In the genomic region with DNA sequence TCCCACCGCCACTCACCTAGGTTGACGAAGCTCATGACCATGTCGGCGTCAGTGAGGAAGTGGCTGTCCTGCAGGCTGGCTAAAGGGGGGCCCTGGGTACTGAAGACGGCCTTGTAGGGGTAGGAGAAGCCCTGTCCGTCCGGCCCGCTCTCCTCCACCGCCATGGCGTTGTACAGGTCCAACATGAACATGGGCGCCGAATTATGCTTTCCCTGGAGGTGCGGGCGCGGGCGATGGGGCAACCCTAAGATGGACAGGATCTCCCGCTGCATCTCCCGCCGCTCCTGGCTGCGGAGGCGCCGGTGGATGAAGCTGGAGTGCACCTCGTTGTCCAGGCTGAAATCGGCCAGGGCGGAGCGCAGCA, we compare ENCODE assay signal across 9 mouse cellular contexts. TPM values are rescaled to one million over a fixed set of nuclear protein-coding genes. Genes with fewer than 3 reads are reported as not detected.
DNase-seq lines count a peak whose midpoint lies in the region; ATAC-seq and TF ChIP-seq lines count a peak whose summit lies in the region.
"Had no signal": no experiment of that assay in that cellular context is flagged by ENCODE, and none has a peak within 500 bp of the region (broad histone marks: within the 10 kb centered on the region; RNA-seq: fewer than 3 reads in every experiment).

No protein-coding gene starts in this region.

- WGBS in lung, embryonic 14.5 days, result under 1% methylated on average over 26 of the region's 26 CpGs
- under 1% methylated on average over 26 of the region's 26 CpGs for WGBS in forebrain, embryonic 12.5 days
- under 1% methylated on average over 24 of the region's 26 CpGs for WGBS in kidney, postnatal 0 days
- under 1% methylated on average over 26 of the region's 26 CpGs for WGBS in neural tube, embryonic 14.5 days

- intact Hi-C loops in left cerebral cortex, postnatal 14 days (cut with DNase I), result loop anchor here (5.0 kb wide), 1 partner anchor 47 kb away; no protein-coding TSS in a partner anchor
- intact Hi-C loops in left cerebral cortex, postnatal 10 days (cut with DNase I), result no loop called here

- H3K27me3 ChIP-seq in lung, embryonic 14.5 days (ENCODE audit: insufficient read depth, low read length), result peaks cover 34% of the 10 kb centered on the region
- H3K27me3 ChIP-seq in forebrain, embryonic 12.5 days, result peaks cover 98% of the 10 kb centered on the region
- H3K27me3 ChIP-seq in kidney, postnatal 0 days (ENCODE audit: insufficient read depth, low read length), result 0 out of 2 replicates have a peak, but pooled peaks cover 5% of the 10 kb centered on the region
- peaks cover 40% of the 10 kb centered on the region for H3K27me3 ChIP-seq in neural tube, embryonic 14.5 days (ENCODE audit: control insufficient read depth, insufficient read depth, low read length)

- DNase-seq in lung, embryonic 14.5 days, result no peak
- DNase-seq in lung, postnatal 36 days, result no peak
- no peak for DNase-seq in kidney, postnatal 0 days (ENCODE audit: low spot score)
- DNase-seq in left cerebral cortex, postnatal 14 days (ENCODE audit: low spot score in 2 of 2), result no peak
- no peak for DNase-seq in left cerebral cortex, postnatal 10 days (ENCODE audit: extremely low spot score in 1 of 2, low spot score in 2 of 2)

- no peaks in the 10 kb centered on the region for H3K36me3 ChIP-seq in lung, embryonic 14.5 days (ENCODE audit: insufficient read depth)
- no peaks in the 10 kb centered on the region for H3K36me3 ChIP-seq in forebrain, embryonic 12.5 days (replicated peaks)
- H3K36me3 ChIP-seq in kidney, postnatal 0 days (ENCODE audit: insufficient read depth, low read length), result no peaks in the 10 kb centered on the region
- H3K36me3 ChIP-seq in neural tube, embryonic 14.5 days (ENCODE audit: control insufficient read depth, insufficient read depth, low read length), result no peaks in the 10 kb centered on the region

- TF ChIP-seq CTCF in lung, embryonic 14.5 days (IDR thresholded peaks at IDR 0.05; ENCODE audit: low read depth), result no peak
- TF ChIP-seq CTCF in kidney, postnatal 0 days (IDR thresholded peaks at IDR 0.05; ENCODE audit: low read depth), result no peak

- no peaks in the 10 kb centered on the region for H3K9me3 ChIP-seq in lung, embryonic 14.5 days (ENCODE audit: low read depth, low read length)
- H3K9me3 ChIP-seq in forebrain, embryonic 12.5 days, result no peaks in the 10 kb centered on the region
- no peaks in the 10 kb centered on the region for H3K9me3 ChIP-seq in kidney, postnatal 0 days (replicated peaks; ENCODE audit: low read length)
- H3K9me3 ChIP-seq in neural tube, embryonic 14.5 days (ENCODE audit: control insufficient read depth, low read length), result no peaks in the 10 kb centered on the region

- peak overlapping the region; percentile 100 for H3K4me2 ChIP-seq in lung, embryonic 14.5 days
- H3K4me2 ChIP-seq in forebrain, embryonic 12.5 days, result peak overlapping the region; percentile 72
- H3K4me2 ChIP-seq in kidney, postnatal 0 days (ENCODE audit: low read length), result peak overlapping the region; percentile 95
- peak overlapping the region; percentile 94 for H3K4me2 ChIP-seq in neural tube, embryonic 14.5 days (ENCODE audit: low read depth, low read length)

- ATAC-seq in lung, embryonic 14.5 days (ENCODE audit: insufficient read depth), result peak; percentile 8; the same call in 1 of the 2 replicates
- ATAC-seq in forebrain, embryonic 12.5 days (ENCODE audit: low FRiP score), result peak; percentile 14; the same call in 1 of the 2 replicates
- 0 out of 2 replicates have a peak, but pooled peaks have one; percentile 5 for ATAC-seq in kidney, postnatal 0 days (replicated peaks; ENCODE audit: low FRiP score, low read depth)
- no peak for ATAC-seq in neural tube, embryonic 14.5 days (ENCODE audit: low read depth)
- no peak for ATAC-seq in frontal cortex, adult (ENCODE audit: low TSS enrichment)

- peak overlapping the region; percentile 88 for H3K27ac ChIP-seq in lung, embryonic 14.5 days (ENCODE audit: low read depth)
- H3K27ac ChIP-seq in forebrain, embryonic 12.5 days, result peak overlapping the region; percentile 75
- H3K27ac ChIP-seq in kidney, postnatal 0 days, result peak overlapping the region; percentile 95
- no peak overlapping the region for H3K27ac ChIP-seq in neural tube, embryonic 14.5 days (ENCODE audit: low read depth, low read length)

- H3K9ac ChIP-seq in lung, embryonic 14.5 days, result peak overlapping the region; percentile 57
- peak overlapping the region; percentile 56 for H3K9ac ChIP-seq in forebrain, embryonic 12.5 days
- H3K9ac ChIP-seq in kidney, postnatal 0 days (ENCODE audit: low read depth, low read length), result peak overlapping the region; percentile 80
- H3K9ac ChIP-seq in neural tube, embryonic 14.5 days (replicated peaks; ENCODE audit: low read depth, low read length), result peak overlapping the region; percentile 51

- H3K4me1 ChIP-seq in lung, embryonic 14.5 days (ENCODE audit: insufficient read depth), result peaks cover 20% of the 10 kb centered on the region
- peaks cover 65% of the 10 kb centered on the region for H3K4me1 ChIP-seq in forebrain, embryonic 12.5 days
- peaks cover 28% of the 10 kb centered on the region for H3K4me1 ChIP-seq in kidney, postnatal 0 days (replicated peaks; ENCODE audit: insufficient read depth, low read length)
- H3K4me1 ChIP-seq in neural tube, embryonic 14.5 days (ENCODE audit: control insufficient read depth, insufficient read depth, low read length), result peaks cover 38% of the 10 kb centered on the region

- H3K4me3 ChIP-seq in lung, embryonic 14.5 days (ENCODE audit: low read depth, low read length), result peak overlapping the region; percentile 58
- peak overlapping the region; percentile 49 for H3K4me3 ChIP-seq in forebrain, embryonic 12.5 days (replicated peaks)
- peak overlapping the region; percentile 67 for H3K4me3 ChIP-seq in kidney, postnatal 0 days (replicated peaks; ENCODE audit: low read depth, low read length)
- peak overlapping the region; percentile 39 for H3K4me3 ChIP-seq in neural tube, embryonic 14.5 days (ENCODE audit: low read depth, low read length)

RNA-seq across cellular contexts. Expression of a gene that starts 0.5 kb away (rescaled TPM):
- 9.6 and 10.7 TPM in 2 replicates for polyA plus RNA-seq in lung, embryonic 14.5 days (2014; fragmentation: Nextera tagmentation; extraction: Ambion mirVana)
- 9.5 and 13.2 TPM in 2 replicates for polyA plus RNA-seq in forebrain, embryonic 12.5 days (2016; fragmentation: Nextera tagmentation; extraction: Ambion mirVana)
- 33.7 and 35.8 TPM in 2 replicates for polyA plus RNA-seq in kidney, postnatal 0 days (2015; fragmentation: Nextera tagmentation; extraction: Ambion mirVana)
- polyA plus RNA-seq in neural tube, embryonic 14.5 days (2014; fragmentation: Nextera tagmentation; extraction: Ambion mirVana), result 5.8 and 19.1 TPM in 2 replicates
- 10 to 100 TPM; 11.9 to 12.1 TPM for total RNA-seq in left cerebral cortex, postnatal 14 days (2021)
- total RNA-seq in left cerebral cortex, postnatal 10 days (2021), result 10 to 100 TPM; 10.3 to 10.7 TPM

RNA-seq across cellular contexts. Expression of a gene that starts 37.9 kb away (rescaled TPM):
- 0.13 and 0.15 TPM in 2 replicates for polyA plus RNA-seq in lung, embryonic 14.5 days (2014; fragmentation: Nextera tagmentation; extraction: Ambion mirVana)
- polyA plus RNA-seq in forebrain, embryonic 12.5 days (2016; fragmentation: Nextera tagmentation; extraction: Ambion mirVana), result 0.27 and 1.0 TPM in 2 replicates
- 0.10 and 0.11 TPM in 2 replicates for polyA plus RNA-seq in kidney, postnatal 0 days (2015; fragmentation: Nextera tagmentation; extraction: Ambion mirVana)
- 0.09 and 0.45 TPM in 2 replicates for polyA plus RNA-seq in neural tube, embryonic 14.5 days (2014; fragmentation: Nextera tagmentation; extraction: Ambion mirVana)
- under 1 TPM; 0.23 to 0.44 TPM for total RNA-seq in left cerebral cortex, postnatal 14 days (2021)
- total RNA-seq in left cerebral cortex, postnatal 10 days (2021), result under 1 TPM; 0.39 to 0.49 TPM
- total RNA-seq: layer of hippocampus, postnatal 25 days had no signal

Comparison
In these comparisons a context has a peak if more than half of its experiments do, and no peak if none do; other contexts are left out.
1. ATAC-seq: peak in lung, embryonic 14.5 days (single experiment), forebrain, embryonic 12.5 days (single experiment) and kidney, postnatal 0 days (single experiment); none in neural tube, embryonic 14.5 days (single experiment) and frontal cortex, adult (single experiment).
2. Peak in every context shown above with its lines, with median percentiles within 50 percentile points of each other: H3K4me2 ChIP-seq, H3K4me3 ChIP-seq and H3K9ac ChIP-seq.